Mouse (Mus musculus): ENCODE measurements around the gene Ptpn23.

DNA sequence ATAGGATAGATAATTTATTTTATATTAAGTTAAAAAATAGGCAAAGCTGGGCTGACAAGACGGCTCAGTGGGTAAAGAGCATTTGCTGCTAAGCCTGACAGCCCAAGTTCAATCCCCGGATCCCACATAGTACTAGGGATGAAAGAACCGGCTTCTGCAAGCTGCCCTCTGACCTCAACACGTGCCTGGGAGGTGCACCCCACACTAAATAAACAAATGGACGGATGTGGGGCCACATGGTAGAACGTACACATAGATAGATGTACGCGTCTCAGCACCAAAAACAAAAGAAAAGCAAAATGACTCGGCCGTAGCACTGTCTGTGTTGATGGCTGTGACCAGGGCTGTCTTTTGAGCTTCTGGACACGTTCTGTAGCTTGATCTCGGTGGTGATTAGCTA, 46.7 kb downstream of the Ptpn23 start:
- TF ChIP-seq TAL1 (IDR thresholded peaks at IDR 0.05; ENCODE audit: low read length): no peak
- TF ChIP-seq GATA1 (IDR thresholded peaks at IDR 0.05; ENCODE audit: low read length): no peak
